Mouse (Mus musculus): ENCODE results near the gene Cacnb4.

Gene Cacnb4

DNA sequence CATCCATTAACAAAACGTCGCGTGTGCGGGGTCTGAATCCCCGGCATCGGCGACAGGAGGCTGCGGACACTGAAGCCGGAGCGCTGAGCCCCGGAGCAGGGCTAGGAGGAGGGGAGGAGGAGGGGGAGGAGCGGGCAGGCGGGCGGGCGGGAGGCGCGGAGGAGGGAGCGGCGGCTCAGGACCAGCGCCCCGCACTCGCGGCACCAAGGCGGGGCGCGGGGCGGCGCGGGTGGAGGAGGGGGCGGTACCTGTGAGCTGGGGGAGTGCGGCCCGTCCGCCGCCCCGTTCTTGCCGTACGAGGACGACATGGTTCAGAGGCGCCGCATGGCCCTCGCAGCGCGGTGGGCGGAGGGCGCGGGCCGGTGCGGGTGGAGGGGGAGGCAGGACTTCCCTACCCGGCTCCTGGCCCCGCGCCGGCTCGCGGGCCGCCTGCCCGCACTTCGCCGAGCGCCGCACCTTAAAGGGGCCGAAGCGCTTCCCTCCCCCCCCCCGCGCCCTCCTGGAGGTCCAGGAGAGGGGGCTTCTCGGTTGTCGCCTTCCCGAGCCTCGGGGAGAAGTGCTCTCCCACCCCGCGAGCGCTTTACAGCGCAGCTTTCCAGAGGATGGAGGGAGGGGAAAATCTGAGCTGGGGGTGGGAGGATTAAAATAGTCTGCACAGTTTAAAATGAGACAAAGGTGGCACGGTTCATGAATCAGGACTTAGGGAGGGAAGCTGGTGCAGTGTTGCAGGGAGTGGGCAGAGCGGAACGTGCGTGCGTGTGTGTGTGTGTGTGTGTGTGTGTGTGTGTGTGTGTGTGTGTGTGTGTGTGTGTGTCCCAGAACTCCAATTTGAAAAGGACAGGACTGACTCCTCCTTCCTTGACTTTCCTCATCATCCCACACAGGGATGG is at the start of gene Cacnb4:
TSS of gene Cacnb4 (minus strand) at position 809 of the 890 bp plus-strand sequence.
- no peak for DNase-seq (ENCODE audit: low spot score)

DNA sequence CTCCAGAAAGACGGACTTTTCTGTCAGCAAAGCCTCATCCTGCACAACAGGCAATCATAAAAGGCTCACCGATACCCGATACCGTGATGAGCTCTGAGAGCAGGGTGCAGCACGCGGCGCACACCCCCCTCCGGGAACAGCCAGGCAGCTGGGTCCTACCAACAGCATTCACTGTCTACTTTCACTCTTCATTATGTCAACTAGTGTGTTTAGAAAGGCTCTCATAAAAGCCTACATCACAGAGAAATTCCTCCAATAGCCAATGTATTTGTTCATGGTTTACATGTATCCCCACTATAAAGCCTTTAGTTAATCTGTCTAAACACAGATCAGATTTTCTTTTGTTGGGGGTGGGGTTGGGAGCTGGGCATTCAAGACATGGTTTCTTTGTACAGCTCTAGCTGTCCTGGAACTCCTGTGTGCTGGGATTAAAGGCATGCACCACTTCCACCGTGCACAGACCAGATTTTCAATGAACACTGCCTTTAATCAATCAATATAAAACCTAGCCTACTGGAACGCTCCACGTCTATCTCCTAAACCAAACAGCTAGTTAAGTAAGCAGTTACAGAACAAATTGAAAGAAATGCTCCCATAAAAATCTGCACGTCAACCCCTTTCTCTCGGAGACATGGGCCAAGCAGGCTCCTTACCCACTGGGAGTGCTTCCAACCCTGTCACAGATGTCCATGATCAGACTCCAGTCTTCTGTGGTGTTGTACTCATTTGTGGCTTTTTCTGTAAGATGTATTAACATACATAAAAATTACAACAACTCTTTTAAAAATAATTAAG is 43.8 kb upstream of the Cacnb4 start:
- DNase-seq (ENCODE audit: low spot score) = no peak

DNA sequence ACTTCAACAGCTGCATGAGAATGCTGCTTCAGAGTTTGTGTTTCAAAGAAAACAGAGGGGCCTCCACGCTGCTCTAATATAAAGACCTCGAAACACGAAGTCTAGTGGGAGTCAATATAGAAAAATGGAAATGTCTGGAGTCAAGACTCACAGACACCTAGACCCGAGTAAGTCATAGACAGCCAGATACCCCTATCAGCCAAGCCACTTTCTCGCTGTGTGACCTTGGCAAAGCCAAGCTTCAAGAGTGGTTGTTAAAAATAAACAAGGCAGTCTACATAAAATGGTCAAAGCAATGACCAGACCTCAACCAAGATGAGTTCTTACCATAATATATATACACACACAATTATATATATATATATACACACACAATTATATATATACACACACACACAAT is 40.4 kb upstream of the Cacnb4 start:
- no peak for DNase-seq (ENCODE audit: low spot score)

GRCm38 (mm10) chr2:52715538-52715937 is 38.9 kb upstream of the Cacnb4 start:
- DNase-seq (ENCODE audit: low spot score) = no peak

GRCm38 (mm10) chr2:52714111-52714510 is 37.5 kb upstream of the Cacnb4 start:
- DNase-seq (ENCODE audit: low spot score) = no peak

DNA sequence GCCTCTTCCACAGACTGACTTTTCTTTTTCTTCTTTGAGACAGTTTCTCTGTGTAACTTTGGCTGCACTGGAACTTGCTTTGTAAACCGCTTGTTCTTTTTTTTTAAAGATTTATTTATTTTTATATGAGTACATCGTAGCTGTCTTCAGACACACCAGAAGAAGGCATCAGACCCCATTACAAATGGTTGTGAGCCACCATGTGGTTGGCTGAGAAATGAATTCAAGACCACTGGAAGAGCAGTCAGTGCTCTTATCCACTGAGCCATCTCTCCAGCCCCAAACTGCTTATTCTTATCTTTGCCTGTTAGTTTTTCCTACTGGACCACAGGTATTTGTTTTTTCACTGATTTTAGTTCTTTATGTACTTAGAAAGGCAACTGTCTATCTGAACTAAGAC is 34.2 kb upstream of the Cacnb4 start:
- DNase-seq (ENCODE audit: low spot score) = no peak

DNA sequence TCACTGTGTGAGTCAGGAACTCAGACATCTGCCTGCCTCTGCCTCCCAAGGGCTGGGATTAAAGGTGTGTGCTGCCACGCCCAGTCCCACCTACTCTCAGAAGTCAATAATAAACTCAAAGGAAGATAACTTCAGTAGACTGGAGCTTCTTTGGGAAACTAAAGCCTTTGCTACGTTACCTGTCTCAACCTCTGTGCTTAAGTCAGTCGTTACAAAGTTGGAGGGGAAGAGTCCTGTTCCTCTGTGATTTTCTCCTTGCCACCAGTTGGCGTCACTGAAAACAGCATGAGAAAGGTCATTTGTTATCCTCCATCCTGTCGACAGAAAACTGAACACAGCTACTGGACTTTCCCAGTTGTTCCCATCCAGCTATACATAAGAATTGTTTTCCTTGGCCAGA is 32.8 kb upstream of the Cacnb4 start:
- no peak for DNase-seq (ENCODE audit: low spot score)

DNA sequence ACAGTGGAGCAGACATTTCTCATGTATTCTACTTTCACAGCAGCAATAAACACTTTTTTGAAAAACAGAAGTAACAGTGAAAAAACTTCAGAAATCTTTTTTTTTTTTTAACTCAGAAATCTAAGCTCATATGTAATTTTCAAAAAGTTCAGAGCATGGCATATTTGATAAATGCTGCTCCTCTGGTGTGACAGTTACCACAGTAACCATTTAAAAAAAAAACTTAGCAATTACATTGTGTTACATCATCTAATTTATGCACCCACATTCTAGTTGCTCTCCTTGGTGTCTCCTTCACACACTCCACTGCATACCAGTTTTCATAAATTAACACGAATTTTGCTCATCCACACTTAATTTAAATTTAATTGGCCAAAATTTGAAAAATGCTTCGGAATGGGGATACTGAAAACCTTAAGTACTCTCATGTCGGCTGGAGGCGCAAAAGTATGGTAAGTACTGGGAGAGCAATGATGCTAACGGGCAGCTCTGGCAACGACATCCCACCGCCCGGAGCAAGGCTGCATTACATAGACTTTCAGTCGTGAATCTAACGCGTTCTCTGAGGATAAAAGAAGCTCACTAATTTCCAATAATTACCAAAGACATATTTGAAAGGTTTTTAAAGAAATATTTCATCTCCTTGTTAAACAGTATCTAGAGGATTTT is 24.9 kb upstream of the Cacnb4 start:
- no peak for DNase-seq (ENCODE audit: low spot score)

DNA sequence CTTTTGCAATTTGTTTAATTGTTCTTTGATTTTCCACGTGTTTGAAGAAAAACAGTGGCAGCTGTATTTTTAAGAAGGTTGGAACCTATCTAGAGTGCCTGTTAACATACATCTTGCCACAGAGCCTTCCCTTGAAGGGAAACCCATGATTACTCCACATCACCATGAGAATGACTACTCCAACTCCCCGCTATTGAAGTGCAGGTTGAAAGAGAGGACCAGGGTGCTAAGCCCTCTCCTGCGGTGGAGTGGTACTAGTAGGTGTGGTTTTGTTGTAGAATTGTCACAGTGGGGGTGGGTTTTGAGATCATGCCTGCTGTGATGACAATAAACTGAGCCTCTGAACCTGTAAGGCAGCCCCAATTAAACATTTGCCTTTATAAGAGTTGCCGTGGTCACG is 23.7 kb upstream of the Cacnb4 start:
- DNase-seq (ENCODE audit: low spot score) = no peak

GRCm38 (mm10) chr2:52694604-52695003 is 18.0 kb upstream of the Cacnb4 start:
- DNase-seq (ENCODE audit: low spot score) = no peak

GRCm38 (mm10) chr2:52691745-52692144 is 15.1 kb upstream of the Cacnb4 start:
- DNase-seq (ENCODE audit: low spot score) = no peak

GRCm38 (mm10) chr2:52686601-52687000 is 10.0 kb upstream of the Cacnb4 start:
- no peak for DNase-seq (ENCODE audit: low spot score)

DNA sequence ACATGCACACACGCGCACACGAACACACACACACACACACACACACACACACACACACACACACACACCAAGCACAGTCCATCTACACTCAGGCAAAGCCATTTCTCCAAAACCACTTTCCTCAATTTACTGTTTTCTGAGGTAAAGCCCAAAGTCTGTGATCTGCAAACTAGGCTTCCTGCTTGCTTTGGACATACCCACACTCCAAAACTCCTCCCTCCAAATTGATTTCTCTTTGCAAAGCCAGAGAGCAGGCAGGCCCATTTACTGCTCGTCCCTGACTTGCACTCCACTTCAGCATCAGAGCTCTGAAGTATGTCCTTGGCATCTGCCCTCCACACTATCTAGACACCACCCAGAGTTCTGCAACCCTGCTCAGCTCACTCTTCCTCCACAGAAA is 958 bp upstream of the Cacnb4 start:
- no peak for DNase-seq (ENCODE audit: low spot score)

- DNase-seq (ENCODE audit: low spot score) = no peak
Observed at GRCm38 (mm10) chr2:52676913-52677303, 277 bp upstream of the Cacnb4 start.

DNA sequence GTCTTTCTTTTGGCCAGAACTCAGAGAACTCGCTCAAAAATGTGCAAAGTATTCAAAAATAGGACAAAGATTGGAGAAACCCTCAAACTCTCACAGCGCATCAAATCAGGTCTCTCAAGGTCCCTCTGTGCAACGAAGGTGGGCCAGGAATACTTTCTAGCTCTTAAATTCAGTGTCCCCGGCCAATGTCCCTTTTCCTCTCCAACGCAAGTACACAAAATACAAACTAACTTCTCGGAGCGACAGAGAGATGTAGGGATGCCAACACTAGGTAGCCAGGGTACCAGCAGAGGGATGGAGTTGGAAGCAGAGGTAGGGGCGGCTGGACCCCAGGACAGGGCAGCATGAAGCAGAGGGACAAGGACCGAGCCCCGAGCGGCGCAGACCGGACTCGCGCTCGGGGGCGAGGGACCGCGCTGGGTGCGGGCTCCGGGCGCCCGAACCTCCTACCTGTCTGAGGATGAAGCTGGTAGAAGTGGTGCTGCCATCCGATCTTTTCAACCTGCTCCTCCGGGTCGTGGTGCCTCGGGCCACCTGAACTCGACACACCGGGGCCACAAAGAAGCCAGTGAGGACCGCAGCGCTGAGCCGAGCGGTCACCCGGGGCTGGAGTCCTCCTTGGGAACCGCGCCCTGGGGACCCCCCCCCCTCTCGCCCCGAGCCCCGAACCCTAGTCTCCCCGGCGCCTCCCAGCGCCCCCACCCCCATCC is 1.2 kb downstream of the Cacnb4 start:
- no peak for DNase-seq (ENCODE audit: low spot score)

DNA sequence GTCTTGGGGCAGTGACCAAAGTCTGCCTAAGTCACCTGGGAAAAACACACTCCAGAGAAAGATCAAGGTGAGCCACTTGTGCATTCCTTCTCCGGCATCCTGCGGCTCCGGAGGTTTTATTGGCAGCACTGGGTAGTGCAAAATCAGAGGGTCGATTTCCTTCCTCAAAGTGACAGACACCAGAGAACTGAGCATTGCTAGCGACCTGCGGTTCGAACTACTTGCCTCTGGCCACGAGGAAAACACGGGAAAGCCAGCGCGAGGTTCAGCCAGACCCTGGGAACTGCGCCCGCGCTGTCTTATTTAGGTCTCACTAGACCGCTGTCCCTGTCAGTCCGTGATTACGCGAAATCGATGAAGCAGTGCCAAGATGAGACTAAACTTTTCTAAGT is 1.7 kb downstream of the Cacnb4 start:
- no peak for DNase-seq (ENCODE audit: low spot score)

GRCm38 (mm10) chr2:52673172-52673571 is 3.5 kb downstream of the Cacnb4 start:
- DNase-seq (ENCODE audit: low spot score) = no peak

- no peak for DNase-seq (ENCODE audit: low spot score)
Observed at GRCm38 (mm10) chr2:52670733-52671132, 5.9 kb downstream of the Cacnb4 start.

- DNase-seq (ENCODE audit: low spot score) = no peak
Observed at GRCm38 (mm10) chr2:52668480-52668879, 8.2 kb downstream of the Cacnb4 start.

- DNase-seq (ENCODE audit: low spot score) = no peak
Observed at GRCm38 (mm10) chr2:52656722-52657121, 19.9 kb downstream of the Cacnb4 start.

DNA sequence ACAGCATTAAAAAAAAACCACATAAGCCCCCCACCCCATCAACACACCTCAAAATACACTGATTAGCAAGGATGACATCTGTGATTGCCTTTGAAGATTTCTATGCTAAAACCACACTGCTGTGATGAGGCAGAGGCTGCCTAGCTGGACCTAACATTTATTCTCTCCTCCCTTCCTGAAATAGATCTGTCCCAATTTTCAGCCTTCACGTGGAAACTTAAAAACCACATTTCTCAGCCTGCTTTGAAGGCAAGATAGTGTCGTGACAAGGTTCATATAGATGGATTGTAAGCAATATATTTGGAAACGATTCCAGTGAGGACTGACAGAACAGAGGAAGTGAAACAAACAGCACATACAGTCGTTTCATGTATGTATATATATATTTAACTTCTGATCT is 22.1 kb downstream of the Cacnb4 start:
- no peak for DNase-seq (ENCODE audit: low spot score)

DNA sequence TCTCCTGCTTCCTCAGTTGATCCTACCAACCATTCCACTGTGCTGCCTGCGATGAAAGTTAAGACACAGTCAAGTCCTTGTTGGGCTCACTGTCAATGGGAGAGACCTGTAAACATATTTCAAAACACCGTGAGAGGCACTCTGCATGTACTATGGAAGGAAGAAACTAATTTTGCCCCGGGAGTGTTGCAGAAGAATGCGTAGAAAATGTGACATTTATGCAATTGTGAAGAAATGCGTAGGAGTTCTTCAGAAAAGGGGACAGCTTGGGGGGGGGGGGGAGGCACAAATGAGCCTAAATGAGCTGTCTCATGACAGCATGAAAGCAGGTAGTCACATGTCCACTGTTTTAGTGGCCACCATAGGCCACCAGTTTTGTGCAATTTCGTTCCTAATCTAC is 25.1 kb downstream of the Cacnb4 start:
- no peak for DNase-seq (ENCODE audit: low spot score)

Measured in layer of hippocampus, adult 9-10 months (tissue).